Mouse (Mus musculus): Measurements from ENCODE around the gene L1cam.

- no peak for TF ChIP-seq CTCF (IDR thresholded peaks at IDR 0.05; ENCODE audit: insufficient read depth, low read length)
- no peak for TF ChIP-seq POLR2A (IDR thresholded peaks at IDR 0.05; ENCODE audit: borderline replicate concordance, extremely low read depth, low read depth, low read length)
These were observed 28.1 kb downstream of the L1cam start for GRCm38 (mm10) chrX:73867852-73868251.

All from lung, adult 2 months (tissue).